Mouse (Mus musculus) mouse trophoblast stem cell (cell line): ENCODE data around the gene Rnd1.

Experiments used
- in situ Hi-C, 2 experiments: fragments of 300-500 bp; cut with MseI, MboI; formaldehyde crosslinking; loops; 2 replicates in 1 of 2; 3 replicates in 1 of 2; pipeline ENCODE4 v1.15.1; 2025

The Rnd1 gene

GRCm38 (mm10) chr15:98676940-98677728, at the start of gene Rnd1:
Rnd1 (minus strand) TSS chr15:98677461.
- in situ Hi-C loops = no loop called here

GRCm38 (mm10) chr15:98726746-98727145, 49.5 kb upstream of the Rnd1 start:
- in situ Hi-C loops = no loop called here

DNA sequence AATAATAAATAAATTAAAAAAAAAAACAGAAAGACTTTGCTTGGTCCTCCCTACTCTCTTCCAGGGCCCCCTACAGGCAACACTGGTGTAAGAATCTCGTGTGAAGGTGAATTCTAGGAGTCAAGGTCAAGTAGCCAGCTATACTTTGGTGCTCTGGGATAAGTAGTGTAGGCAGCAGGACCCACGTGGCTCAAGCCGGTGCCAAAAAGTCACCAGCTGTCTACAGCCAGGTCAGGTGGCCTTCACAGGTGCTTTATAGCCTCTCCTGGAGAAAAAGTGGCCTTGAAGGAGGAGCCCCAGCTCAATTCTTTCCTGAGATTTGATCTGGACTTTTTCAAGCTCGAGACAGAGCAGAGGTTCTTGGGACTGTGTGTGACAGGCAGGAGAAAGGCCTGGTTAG, 48.8 kb upstream of the Rnd1 start:
- in situ Hi-C loops = no loop called here

- in situ Hi-C loops = no loop called here
These were observed 47.2 kb upstream of the Rnd1 start for GRCm38 (mm10) chr15:98724441-98724840.

DNA sequence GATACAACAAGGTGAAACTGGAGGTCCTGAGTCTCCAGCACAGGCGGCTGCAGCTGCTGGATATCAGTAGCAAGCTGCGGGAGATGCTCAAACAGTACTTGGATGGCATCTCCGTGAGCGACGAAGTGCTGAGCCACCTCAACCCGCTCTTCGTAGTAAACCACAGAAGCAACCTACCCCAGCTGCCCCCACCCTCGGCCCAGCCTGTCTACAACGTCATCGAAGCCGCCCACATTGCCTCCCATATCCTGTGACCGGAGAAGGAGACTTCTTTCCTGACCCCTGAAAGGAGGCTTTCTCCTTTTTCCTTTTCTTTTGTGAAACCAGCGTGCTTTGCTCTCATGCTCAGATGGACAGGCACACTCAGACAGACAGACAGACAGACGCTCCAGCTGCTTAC, 45.6 kb upstream of the Rnd1 start:
- in situ Hi-C loops = no loop called here

- in situ Hi-C loops = no loop called here
These were observed 44.9 kb upstream of the Rnd1 start for GRCm38 (mm10) chr15:98722191-98722590.

GRCm38 (mm10) chr15:98717301-98717700, 40.0 kb upstream of the Rnd1 start:
- in situ Hi-C loops = no loop called here

GRCm38 (mm10) chr15:98714230-98714652, 37.0 kb upstream of the Rnd1 start:
- in situ Hi-C loops = no loop called here

DNA sequence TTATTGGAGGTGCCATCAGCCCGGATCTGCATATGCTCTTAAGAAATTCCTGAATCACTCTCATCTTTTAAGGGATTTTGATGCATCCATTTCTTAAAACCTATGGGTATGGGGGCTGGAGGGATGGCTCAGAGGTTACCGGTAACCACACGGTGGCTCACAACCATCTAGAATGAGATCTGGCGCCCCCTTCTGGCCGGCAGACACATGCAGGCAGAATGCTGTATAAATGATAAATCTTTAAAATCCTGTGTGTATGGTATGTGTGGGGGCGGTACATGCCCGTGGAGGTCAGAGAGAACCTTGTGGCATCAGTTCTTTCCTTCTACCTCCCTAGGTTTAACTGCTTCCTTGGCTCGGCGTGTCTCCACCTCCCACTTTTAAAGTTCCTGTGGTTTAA, 33.2 kb upstream of the Rnd1 start:
- in situ Hi-C loops = no loop called here

DNA sequence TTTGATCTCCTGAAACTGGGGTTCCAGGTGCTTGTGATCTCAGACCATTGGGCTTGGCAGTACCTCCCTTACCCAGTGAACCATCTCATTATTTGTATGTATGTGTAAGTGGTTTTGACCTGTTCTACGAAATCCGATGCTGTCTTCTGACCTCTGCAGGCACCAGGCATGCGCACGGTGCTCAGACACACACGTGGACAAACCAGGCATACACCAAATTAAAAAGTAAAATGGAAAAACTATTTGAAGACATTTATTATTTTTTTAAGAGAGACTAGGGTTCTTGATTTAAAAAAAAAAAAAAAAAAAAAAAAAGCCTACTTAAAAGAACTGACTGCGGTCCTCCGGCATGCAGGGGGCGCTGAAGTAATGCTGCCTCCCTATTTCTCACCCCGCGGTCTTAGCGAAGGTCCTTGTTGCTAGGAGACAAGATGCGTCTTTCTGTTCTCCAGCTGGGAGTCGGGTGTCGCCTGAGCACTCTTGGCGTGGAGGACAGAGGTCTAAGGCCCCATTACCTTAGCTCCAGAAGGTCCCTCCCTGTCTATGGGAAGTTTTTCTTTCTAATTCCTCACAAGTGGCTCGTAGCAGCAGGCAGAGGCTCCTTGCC, 30.6 kb upstream of the Rnd1 start, which contains the start of gene Ccdc65:
Ccdc65 (plus strand) TSS at position 442 of the 607 bp plus-strand sequence.
- in situ Hi-C loops = no loop called here

DNA sequence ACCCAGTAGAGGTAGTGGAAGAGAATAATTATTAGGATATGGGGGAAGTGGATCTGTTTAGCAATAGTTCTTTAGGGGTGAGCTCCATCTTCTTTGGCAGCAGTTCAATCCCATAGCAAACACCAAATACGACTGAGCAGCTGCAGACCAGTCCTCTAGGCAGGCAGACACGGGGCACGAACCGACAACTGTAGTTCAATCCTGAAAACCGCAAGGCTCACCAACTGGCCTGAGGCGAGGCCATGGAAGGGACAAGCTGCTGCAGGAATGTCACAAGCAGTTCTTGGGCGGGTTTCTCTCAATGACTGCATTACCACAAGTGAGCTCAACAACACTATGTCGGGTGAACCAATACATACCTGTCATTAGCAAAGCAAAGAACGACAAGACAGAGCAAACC, 27.1 kb upstream of the Rnd1 start:
- in situ Hi-C loops = loop anchor here in 1 of 2 experiments (5.0 kb wide), 1 partner anchor 42 kb away; the partner anchor contains the start of gene Ddx23

DNA sequence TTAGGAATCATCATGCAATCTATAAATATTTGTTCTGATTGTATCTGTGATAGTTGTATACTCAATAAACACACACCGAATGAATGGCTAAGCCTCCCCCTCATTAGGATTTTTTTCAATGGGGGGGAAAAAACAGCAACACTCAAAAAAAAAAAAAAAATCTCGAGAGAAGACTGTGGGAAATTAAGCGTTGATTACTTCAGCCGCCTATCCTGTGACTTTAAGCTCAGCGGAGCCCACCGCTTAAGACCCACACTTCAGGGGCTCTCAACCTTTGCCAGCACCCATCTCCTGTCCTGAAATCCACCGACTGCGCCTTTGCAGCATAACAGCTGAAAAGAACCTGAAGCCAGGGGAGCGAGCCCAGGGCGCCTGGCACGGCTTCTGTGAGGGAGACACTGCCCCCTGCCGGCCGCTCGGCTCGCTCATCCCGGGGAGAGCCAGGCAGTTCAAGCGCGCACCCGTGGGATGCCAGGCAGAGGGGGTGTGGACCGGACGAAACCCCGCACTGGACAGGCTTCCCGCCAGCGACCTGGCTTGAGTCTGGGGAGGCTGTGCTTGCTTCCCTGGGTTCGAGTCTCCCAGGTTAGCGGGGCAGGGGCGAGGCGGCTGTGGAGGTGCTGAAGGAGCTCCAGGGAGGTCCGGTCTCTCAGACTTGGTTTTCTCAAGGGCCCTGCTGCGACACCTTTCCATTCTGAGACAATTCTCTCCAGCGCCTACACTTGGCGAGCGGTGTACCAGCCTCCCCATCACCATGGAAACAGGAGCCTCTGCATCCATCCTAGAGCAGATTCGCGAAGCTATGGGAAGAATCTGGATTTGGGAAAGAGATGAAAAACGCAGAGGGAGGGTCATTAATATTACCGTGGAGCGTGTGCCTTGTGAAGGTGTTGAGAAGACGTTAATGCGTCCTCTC, 22.2 kb upstream of the Rnd1 start:
- in situ Hi-C loops = loop anchor here in 1 of 2 experiments (5.0 kb wide), 1 partner anchor 37 kb away; the partner anchor contains the start of gene Ddx23

DNA sequence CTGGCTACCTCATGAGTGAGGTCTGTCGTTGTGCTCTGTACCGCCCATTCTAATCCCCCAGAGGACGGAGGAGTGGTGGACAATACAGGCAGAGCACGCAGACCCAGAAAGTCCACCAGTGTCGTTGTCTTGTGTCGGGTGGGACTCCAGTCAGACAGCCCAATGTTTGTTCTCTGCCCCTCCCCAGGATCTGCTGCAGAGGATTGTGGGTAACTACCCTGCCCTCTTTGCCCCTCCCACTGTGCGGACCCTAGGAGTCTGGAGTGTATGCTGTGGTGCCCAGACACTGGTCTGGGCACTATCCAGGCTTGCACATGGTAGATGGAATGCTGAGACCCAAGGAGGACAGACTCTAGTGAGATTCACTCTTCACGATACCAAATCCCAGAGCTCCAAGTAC, 19.0 kb upstream of the Rnd1 start:
- in situ Hi-C loops = no loop called here

DNA sequence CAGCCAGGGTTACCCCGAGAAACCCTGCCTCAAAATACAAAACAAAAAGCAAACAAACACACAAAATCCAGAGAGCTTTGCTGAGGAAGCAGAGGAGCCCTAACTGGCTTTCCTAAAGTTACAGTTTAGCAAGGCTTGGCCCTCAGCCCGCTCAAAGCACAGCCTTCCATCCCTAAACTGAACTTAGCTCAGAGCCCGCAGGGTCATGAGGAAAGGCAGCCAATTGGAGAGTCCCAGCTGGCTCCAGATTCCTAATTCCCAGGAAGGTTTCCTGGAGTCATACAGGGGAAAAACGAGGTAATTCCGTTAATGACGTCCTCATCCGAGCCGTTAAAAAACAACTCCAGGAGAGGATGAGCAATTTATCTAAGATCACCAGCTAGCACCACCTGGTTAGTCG, 18.5 kb upstream of the Rnd1 start:
- in situ Hi-C loops = no loop called here

DNA sequence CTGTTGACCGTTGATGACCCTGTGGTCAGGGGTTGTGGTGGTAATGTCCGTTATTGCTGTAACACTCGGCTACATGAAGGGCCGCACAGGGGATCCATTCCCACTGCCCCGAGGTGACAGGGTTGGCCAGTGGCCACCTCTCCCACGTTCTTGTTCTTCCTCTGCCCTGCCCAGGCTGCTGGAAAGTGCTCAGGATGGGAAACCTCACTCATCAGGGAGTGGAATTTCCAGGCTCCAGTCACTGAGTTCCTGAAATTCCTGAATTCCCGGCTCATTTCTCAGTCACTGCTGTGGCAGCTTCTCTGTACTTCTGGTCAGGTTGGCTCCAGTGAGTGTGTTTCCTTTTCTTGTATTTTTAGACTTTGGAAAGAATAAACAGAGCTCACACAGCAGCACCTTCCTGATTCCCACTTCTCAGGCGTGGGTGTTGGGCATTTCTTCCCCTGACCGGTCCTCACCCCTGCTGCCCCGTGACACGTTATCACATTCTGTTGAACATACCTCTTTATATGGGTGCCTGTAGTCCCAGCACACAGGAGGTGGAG, 15.0 kb upstream of the Rnd1 start:
- in situ Hi-C loops = no loop called here

- in situ Hi-C loops = no loop called here
These were observed 14.4 kb upstream of the Rnd1 start for GRCm38 (mm10) chr15:98691486-98692147.

GRCm38 (mm10) chr15:98689682-98690081, 12.4 kb upstream of the Rnd1 start:
- in situ Hi-C loops = no loop called here

GRCm38 (mm10) chr15:98685926-98686325, 8.7 kb upstream of the Rnd1 start:
- in situ Hi-C loops = no loop called here

- in situ Hi-C loops = no loop called here
These were observed 6.5 kb upstream of the Rnd1 start for GRCm38 (mm10) chr15:98683746-98684145.

DNA sequence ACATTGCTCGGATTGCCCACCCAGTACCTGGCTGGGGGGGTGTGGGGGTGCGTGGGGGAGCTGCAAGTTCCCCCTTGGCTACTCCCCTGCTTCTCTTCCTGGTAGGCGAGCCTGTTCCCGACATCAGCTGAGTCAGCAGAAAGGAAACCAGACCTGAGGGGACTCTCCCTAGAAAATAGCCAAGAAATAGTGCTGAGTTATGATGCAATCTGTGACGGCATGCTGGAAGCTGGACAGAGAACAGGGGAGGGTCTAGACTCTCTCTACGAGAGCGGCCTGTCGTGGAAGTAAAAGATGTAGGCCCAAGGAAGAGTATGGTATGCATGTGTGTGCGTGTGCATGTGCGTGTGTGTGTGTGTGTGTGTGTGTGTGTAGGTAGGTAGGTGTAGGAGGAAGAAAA, 5.9 kb upstream of the Rnd1 start:
- in situ Hi-C loops = no loop called here

DNA sequence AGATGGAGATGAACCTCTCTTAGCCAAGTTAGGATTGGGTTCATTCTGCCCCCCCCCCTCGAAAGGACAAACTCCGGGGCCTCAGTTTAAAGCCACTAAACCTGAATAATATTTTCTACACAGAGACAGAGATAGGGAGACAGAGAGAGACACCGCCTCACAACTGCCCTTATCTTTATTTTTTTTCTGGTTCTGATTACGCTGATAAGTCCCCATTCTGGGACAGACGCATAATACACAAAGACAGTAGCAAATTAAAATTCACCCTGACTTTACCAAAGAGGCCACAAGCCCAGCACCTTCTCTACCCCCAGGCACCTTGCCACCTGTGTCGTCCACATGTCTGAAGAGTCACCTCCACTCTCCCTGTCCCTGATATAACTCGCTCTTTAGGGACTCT, 4.4 kb upstream of the Rnd1 start:
- in situ Hi-C loops = no loop called here
